Mouse (Mus musculus): ENCODE measurements around the gene Dhdds.

Dhdds gene

DNA sequence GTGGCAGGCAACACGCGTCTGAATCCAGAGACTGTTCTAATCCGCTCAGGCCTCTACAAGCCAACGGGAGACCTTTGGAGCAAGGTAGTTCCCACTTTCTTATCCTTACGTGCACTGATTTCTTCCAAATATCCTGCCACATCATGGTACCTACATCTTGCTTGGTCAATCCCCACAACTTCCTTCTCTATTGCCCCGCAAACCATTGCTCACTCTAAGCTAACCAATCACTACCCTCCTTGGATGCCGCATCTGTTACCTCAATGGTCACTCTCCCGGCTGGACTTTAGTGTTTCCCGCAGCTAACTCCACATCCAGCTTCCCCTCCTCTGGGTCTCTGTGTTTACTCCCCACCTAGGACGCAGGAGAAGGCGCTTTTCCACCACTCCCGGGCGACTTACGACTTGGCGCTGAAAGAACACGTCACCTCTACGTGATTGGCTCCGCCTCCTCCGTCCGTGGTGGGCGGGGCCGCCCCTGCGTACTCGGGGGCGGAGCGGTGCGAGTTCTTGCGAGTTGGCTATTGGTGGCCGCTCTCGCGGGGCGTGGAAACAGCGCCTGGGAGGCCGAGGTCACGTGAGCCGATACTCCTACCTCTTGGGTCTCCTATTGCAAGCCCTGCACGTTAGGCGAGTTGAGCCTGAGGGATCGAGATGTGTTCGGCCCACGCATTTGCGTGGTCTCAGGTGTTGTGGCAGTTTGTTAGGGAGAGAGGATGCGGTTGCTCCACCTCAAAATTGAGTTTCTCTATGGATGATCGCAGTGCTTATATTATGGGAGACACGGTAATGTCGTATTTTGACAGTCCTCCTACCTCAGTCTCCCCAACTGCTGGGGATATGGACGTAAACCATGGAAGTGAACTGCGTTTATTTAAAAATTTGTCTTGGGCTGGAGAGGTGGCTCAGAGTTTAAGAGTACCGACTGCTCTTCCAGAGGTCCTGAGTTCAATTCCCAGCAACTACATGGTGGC lies at the start of gene Dhdds:
Gene Dhdds, minus strand, starts transcription at position 453 of the 973 bp plus-strand sequence.
- DNase-seq: peak; percentile 97

DNA sequence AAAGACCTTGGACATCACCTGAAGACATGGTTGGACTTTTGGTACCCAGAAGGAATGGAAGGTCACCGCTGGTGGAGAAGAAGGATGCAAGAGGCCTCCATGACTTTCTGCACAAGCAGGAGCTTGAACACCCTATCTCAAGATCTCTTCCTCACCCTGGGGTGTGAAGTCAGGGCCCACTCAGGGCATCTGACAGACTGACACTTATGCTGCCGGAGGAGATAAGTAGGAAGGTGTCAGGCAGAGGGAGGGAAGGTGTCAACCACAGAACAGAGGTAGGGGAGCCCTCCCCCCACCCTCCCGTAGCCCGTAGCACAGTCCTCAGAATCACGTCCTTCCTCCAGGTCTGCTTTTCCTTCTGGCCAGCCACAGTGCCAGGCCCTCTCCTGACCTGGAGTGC lies 46.9 kb upstream of the Dhdds start:
- DNase-seq: no peak

DNA sequence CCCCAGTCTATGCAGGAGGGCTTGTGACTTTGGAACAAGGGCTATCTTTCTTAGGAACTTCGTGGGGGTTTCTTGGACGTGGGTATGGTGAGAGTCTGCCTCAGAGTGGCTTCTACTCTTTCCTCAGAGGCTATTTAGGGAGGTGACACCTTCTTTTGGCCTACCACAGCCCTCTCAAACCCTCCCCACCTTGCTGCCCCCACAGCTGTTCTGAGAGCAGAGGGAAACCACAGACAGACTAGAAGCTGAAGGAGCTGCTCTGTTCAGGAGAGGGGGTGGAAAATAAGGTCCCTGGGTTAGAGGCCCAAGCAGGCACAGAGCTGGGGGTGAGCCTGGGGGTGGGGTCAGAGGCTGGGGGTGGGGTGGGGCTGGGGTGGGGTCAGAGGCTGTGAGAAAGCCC lies 42.3 kb upstream of the Dhdds start:
- no peak for DNase-seq

DNA sequence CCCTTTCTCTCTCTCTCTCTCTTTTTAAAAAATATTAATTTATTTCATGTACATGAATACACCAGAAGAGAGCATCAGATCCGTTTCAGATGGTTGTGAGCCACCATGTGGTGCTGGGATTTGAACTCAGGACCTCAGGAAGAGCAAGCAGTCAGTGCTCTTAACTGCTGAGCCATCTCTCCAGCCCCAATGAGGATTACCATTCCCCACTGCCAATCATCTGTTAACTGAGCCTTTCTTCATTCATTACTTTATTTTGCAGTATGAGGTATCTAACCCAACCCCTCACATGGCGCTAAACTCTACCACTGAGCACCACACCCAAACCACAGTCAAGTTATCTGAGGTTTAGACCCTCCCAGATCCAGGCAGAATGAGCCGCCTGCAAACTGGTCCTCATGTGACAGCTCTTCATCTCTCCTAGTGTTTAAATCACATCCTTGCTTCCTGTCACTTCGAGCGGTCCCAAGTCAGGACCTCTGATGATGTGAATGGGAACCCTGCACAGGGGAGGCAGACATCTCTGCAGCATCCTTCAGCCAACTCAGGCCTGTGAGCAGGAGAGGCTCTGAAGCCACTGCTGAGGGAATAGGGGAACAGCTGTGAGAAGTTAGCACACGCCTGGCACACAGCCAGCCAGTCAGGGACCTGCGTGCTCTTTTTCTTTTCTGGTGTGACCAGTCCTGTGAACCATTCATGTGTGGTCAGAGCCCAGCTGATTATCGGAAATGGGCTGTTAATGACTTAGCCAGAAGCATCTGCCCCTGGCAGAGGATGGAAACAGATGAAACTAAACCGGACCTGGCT lies 40.8 kb upstream of the Dhdds start:
- peak; percentile 68 for DNase-seq

DNA sequence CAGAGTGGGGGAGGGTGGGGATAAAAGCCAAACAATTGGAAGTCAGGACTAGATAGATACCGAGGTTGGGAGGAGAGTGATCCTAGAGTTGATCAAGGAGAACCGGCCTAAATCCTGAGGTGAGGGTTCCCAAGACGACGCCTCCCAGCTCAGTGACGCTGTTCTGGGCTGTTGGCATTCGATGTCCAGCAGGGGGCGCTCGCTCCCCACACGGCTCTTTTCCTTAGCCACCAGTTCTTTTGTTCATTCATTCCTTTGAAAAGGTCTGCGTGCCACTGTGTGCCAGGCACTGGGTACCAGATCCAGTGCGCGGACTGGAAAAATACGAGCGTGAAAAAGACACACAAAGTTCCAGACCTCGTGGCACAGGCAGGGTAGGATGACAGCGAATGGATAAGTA lies 35.2 kb upstream of the Dhdds start:
- peak; percentile 87 for DNase-seq

DNA sequence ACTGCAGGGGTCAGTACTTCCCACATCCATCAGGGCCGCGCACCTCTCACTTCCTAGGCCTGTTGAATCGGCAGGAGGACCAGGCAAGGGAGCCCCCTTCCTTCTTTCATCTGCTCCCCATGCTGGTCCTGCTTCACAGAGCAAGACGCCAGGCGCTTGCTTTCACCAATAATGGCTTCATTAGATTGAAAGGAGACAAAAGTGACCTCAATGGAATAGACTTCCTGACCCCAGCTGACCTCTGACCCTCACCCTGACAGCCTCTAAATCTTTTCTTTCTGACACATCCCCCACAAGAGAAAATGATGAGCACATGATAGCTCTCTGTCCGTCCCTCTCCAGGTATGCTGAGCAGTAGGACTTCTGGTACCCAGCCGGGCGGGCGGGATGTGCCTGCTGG lies 25.1 kb upstream of the Dhdds start:
- DNase-seq: no peak

DNA sequence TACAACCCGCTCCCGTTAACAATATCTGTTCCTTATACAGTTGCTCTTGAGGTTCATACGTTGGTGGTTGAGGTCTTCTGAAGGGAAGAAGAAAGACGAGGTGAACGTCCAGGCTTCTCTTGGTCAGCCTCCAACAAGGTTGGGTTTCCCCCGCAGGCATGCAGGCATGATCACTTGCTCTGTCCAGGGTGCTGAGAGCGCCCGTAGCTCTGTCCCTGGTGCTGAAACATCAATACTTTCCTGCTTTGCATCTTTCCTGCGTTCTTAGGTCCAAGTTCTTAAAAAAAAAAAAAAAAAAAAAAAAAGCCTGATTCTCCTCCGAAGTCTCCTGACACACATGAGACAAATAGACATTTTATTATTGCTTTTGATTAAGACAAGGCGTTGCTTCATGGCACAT lies 19.9 kb upstream of the Dhdds start:
- DNase-seq: peak; percentile 88

DNA sequence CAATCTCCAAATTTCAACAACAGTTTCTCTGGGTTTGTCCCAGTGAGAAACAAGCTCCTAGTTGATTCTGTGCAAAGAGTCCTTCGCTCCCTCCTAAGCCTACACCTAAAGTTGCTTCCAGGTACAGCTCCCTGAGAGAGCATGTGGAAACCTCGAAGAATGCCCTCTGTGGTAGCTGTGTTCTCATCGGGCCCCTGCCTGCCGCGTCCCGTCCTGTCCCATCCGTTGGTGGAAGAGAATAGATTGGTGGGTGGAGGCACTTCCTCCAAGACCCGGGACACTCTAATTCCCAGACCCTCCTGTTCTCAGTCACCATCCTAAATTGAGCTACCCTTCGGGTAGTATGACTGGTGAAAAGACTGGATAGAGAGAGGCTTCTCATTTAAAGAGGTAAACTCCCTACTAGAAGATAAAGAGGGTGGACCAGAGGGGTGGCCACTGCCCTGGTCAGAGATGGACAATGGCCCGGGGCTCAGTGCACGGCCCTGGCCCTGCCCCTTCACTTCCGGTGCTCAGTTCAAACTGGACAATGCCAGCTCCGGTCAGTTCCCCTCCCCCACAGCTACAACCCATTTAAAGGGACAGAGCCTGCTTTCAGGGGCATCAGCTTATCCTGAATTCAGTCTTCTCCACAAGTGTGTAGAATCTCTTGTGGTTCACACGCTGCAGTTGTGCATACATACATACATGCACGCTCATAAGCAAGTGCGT lies 19.1 kb upstream of the Dhdds start:
- DNase-seq: no peak

DNA sequence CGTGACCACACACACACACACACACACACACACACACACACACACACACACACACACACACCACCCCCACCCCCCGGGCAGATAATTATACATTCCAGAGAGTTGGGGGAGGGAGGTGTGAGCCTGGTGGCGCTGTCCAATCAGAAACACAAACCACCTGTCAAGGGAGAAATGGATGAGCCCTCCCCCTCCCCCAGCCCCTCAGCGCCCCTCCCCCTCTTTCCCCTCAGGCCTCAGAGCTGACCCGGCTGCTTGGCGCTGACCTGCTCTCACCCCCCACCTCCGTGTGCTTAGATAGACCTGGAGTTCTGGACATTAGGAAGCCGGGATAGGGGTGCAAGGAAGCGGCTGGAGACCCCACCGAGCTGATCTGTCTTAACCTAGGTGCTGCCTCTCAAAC lies 18.5 kb upstream of the Dhdds start:
- no peak for DNase-seq

DNA sequence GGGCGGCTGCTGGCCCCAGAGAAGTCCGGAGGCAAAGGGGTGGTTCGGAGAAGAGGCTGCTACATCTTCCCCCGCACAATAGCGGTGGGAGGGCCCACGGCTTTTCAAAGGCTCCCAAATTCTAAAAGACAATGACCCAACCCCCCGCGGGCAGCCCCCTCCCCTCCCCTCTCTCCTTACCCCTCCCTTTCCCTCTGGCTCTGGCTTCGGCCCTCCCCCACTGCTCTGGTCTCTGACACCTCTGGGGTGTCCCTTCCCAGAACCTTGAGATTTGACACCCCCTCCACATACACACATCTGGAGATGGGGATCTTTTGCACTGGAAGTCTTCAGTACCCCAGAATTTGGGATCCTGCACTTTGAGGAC lies 18.0 kb upstream of the Dhdds start, which contains the start of gene Lin28a:
Gene Lin28a, minus strand, starts transcription at position 63 of the 367 bp plus-strand sequence.
- no peak for DNase-seq

DNA sequence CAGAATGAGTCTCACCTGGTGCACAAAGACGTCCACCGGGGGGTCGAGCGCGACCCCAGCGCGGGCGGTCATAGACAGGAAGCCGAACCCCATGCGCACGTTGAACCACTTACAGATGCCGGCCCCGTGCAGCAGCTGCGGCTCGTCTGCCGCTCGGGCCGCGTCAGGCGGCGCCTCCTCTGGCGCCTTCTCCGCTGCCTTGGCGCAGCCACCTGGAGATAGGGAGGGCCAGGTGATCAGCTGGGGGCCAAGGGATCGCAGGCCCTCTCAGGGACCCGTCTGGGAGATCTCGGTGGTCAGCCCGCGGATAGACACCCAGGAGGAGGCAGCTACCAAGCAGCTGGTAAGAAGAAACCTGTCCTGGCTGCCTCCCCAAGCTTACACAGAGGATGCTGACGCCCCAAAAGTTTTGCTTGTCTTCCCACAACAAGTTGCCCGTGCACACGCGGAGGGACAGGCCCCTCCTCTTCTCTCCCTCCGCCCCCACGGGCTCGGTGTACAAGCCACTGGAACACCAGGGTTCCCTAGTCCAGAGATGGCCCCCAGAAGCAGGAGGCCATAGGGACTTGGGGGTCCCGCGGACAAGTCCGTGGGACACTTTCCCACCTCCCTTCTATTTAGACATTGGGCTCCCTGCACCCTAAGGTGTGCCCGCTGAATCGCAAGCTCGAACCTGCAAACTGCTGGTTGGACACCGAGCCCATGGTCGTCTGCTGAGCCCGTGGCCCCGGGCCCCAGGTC lies 17.5 kb upstream of the Dhdds start:
- DNase-seq: no peak

DNA sequence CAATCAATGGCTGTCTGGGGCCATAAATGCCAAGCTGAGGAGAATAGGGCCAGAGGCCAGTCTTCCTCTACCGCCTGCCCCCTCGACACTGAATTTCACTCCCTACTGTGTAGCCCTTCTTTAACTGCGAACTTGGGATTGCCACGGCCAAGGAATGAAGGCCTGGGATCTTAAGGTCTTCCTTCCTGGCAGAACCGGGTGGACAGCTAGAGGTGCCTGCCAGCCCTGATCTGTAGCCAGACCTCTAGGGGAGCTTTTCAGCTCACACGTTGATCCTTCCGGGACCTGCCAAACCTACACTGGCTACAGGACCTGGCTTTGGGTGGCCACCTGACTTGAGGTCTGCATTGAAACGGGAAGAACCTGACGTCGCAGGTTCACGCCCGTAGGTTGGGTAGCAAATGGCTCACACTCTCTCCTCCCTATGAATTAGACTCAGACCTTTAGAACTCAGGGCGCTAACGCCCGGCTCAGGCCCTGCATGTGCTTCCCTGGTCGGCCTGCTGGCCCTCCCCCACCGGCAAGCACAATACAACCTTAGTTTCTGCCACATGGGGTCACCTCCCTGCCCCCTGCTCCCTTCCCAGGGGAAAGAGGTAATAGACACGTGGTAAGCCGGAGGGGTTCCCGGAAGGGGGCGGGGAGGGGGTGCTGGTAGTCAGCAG lies 16.6 kb upstream of the Dhdds start:
- no peak for DNase-seq

DNA sequence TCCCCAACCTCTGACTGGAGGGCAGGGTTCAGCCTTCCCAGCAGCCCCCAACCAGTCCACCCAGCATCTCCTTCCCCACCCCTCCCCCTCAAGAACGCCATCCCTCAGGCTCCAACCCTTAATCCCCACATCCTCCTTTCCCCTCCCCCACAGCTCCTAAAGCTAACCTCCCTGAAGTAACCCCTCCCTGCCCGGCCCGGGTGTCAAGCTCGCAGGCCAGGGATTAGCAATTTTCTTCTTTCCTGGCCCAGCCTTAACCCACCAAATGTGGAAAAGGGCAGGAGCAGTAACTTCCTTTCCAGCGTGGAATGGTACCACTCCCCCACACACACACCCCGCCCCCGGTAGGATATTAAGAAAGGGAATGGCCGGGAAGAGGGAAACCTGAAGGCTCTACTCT lies 16.0 kb upstream of the Dhdds start:
- no peak for DNase-seq

DNA sequence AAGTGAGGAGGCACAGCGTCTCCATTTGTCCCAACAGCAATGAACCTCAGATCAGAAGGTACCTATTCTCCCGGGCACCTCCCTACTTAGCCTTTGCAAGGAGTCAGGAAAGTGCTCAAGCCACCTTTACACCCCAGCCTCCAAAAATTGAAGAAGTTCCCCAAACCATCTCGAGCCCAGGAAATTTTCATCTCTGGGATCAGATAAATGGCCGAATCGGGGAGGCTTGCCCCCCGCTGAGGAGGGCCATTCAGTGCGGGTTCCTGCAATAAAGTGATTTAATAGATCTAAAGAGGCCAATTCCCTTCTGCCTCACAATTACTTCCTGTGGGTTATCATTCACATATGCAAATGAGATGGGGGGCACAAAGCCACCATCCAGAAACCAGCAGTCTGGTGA lies 15.5 kb upstream of the Dhdds start:
- no peak for DNase-seq

DNA sequence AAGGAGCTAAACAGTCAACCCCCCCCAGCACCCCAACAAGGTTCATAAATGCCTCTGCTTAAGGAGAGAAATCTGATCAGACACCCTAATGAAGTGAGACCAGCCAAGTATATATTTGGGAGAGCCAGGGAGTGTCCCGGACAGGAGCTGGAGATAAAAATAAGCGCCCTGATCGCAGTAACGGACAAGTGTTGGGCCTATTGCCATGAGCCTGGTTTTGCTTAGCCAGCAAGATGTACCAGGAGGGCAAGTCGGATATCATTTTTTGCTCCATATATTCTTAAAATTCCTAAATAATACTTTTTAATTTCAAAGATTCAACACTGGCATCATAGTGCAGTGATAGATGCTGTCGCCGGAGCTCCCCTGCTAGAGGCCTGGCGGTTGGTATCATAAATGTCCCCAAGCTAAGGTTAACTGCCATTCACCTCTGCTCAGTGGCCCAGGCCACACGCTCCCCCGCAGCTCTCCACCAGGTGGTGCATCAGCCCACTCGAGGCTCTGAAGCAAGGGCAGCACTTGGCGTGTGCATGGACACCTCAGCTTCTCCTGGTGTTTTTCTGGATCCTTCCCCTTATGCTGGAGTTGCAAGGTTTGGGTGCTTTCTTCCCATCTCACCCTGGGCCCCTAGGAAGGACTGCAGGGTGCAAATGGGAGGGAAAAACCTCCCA lies 12.3 kb upstream of the Dhdds start:
- no peak for DNase-seq

DNA sequence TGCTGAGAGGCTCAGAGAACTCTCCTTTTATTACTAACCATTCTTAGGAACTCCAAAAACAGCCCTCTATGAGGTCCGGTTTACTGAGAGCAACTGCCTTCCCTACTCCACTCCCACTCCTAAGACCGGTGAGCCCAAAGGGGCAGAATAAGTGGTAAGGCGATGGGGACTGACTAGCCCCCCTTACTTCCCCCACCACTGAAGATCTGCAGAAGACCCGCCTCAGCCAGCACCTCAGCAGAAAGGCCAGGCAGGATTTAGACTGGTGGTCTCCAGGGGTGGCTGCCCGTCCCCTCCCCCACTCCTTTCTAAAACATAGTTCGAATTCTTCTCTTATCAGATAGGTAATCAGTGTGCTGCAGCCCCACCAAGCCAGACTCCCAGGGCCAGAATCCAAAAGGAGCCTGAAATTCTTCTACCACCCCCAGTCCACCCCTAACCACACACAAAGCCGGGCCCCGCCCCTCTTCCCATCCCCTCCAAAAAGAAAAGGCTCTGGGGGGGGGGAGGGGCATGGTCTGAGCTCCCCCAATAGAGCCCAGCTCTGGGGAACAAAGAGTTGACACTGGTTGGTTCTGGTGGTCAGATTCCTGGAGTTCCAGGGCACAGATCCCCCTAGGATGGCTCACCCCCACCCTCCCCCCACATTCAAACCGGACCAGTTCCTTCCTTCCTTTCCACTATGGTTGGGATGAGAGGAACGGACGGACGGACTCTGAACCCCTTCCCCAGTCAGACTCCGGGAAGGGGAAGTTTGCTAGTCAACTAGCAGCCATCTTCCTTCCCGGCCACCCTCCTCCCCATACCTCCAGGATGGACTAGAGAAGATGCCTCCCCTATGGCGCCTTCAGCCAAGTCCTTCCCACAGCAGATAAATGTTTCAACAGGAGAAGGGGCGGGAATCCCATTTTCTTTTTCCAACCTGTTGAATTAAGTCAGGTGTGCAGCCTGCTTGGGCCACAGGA lies 11.0 kb upstream of the Dhdds start:
- no peak for DNase-seq

DNA sequence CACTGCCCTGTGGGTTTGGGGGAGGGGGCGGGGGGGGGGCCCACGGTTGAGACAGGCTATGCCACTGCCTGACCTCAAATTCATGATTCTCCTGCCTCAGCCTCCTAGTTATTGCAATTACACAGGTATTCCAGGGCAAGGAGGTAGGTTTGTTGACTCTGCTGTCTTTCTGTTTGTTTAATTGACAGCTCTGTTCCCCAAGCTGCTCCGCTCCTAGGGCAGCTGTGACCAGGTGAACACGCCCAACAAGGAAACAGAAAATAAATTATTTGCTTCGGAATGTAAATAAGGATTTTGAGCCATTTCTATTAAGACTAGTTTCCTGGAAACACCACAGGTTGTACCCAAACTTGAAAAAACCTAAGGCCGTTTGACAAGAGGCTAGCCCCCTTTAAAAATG lies 9.0 kb upstream of the Dhdds start:
- no peak for DNase-seq

DNA sequence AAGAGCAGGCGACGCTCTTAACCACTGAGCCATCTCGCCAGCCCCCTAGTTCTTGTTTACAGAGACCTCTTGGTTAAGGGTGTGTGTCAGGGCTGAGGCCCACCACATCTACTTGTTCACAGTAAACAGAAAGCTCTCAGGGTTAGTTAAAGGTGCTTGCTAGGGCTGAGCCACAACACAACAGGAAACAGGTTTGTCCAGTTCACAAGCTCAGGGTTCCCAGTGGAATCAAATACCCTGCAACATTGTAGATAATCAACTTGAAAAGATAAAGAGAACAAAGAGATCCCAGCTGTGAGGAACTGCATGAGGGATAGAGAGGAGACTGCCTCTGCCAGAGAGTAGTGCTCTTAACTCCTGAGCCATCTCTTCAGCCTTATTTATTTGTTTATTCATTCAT lies 6.1 kb upstream of the Dhdds start:
- no peak for DNase-seq

DNA sequence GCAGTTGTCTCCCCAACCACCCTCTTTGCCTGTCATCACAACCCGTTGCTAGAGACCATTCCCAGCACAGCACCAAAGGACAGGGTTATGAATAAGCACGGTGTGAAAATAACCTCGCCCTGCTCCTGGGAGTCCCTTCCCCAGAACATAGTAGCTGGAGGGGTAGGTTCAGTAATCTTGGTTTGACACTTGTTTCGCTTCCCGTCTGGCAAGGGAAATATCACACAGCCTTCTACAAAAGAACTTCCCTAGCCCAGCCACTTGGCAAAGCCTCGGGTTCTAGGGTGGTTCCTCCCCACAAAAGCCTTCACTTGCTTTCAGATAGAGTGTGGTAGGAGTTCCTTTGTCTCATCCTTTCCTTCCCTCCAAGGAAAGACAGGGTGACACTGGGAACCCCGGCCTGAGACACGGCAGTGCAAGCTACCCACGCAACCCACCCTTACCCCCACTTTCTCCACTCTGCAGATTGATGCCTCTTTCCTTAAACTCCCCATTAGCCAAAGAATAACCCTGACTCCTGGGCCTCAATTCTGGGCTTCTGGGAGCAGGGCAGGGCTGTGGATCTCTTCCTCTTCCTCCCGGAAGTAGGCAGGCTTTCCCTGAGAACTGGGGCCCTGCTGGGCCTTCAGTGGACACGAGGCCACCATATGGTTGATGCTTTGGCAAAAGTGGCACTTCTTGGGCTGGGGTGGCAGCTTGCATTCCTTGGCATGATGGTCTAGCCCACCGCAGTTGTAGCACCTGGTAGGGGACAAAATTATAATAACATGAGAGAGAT lies 5.1 kb upstream of the Dhdds start:
- no peak for DNase-seq

Data from kidney, postnatal 10 days (tissue).